Mouse (Mus musculus): ENCODE results near the gene Ephb4. TPM values are rescaled to one million over a fixed set of nuclear protein-coding genes. Genes with fewer than 3 reads are reported as not detected.

The Ephb4 gene
- polyA plus RNA-seq, 1 experiment, result 10.4 TPM

DNA sequence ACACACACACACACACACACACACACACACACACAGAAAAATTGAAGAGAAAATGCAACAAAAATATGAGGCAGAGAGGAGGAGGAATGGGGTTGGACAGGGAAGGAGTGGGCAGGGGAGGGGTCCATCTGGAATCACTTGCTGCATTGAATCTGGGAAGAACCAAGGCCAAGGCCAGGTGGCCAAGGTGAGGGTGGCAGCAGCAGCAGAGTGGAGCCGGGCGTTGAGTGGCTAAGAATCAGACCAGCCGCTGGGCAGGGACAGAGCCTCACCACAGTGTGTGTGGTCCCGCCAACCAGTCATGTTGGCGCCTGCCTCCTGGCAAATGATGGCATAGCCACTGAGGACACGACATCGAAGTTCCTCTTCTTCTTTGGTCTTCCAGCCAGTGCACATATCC lies 33.5 kb downstream of the Ephb4 start:
- Histone ChIP-seq H3K4me3 (ENCODE audit: control insufficient read depth, insufficient read depth, low read length) (no peak overlapping the region), H3K4me1 (replicated peaks; ENCODE audit: control insufficient read depth, insufficient read depth, low read length) (no peaks in the 10 kb centered on the region), H3K27me3 (ENCODE audit: control insufficient read depth, insufficient read depth, low read length) (no peaks in the 10 kb centered on the region), H3K27ac (ENCODE audit: control insufficient read depth, insufficient read depth, low read length) (no peak overlapping the region), H3K36me3 (ENCODE audit: control insufficient read depth, insufficient read depth, low read length) (no peaks in the 10 kb centered on the region)
- DNase-seq, result no peak
- TF ChIP-seq CTCF (IDR thresholded peaks at IDR 0.05; ENCODE audit: borderline replicate concordance, control insufficient read depth, extremely low read depth, insufficient read depth, low read length, poor library complexity) (no peak), POLR2A (IDR thresholded peaks at IDR 0.05; ENCODE audit: control insufficient read depth, extremely low read depth, insufficient read depth, low read length, poor library complexity) (no peak)
- 81% methylated on average over 7 of the region's 7 CpGs for WGBS

DNA sequence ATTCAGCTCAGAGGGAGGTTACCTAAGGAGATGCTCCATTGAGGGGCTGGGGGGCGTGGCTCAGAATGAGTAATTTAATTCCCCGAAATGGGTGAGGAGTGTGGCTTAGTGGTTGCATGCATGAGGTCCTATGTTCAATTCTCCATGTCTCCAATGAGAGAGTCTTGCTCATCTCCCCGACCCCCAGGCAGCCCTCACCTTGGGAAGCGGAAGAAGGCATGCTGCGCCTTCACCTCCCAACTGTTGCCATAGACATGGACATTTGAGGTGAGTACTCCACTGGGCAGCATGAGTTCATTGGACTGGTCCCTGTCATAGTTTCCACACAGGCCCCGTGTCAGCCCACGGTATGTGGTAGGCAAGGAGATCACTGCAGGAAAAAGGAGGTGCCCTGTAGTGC lies 36.8 kb downstream of the Ephb4 start:
- 88% methylated on average over 7 of the region's 7 CpGs for WGBS
- H3K27ac ChIP-seq (ENCODE audit: control insufficient read depth, insufficient read depth, low read length), result no peak overlapping the region
- TF ChIP-seq CTCF (IDR thresholded peaks at IDR 0.05; ENCODE audit: borderline replicate concordance, control insufficient read depth, extremely low read depth, insufficient read depth, low read length, poor library complexity), result no peak
- TF ChIP-seq POLR2A (IDR thresholded peaks at IDR 0.05; ENCODE audit: control insufficient read depth, extremely low read depth, insufficient read depth, low read length, poor library complexity), result no peak
- no peaks in the 10 kb centered on the region for H3K27me3 ChIP-seq (ENCODE audit: control insufficient read depth, insufficient read depth, low read length)
- no peaks in the 10 kb centered on the region for H3K36me3 ChIP-seq (ENCODE audit: control insufficient read depth, insufficient read depth, low read length)
- no peak for DNase-seq
- H3K4me1 ChIP-seq (replicated peaks; ENCODE audit: control insufficient read depth, insufficient read depth, low read length), result no peaks in the 10 kb centered on the region
- H3K4me3 ChIP-seq (ENCODE audit: control insufficient read depth, insufficient read depth, low read length), result no peak overlapping the region

DNA sequence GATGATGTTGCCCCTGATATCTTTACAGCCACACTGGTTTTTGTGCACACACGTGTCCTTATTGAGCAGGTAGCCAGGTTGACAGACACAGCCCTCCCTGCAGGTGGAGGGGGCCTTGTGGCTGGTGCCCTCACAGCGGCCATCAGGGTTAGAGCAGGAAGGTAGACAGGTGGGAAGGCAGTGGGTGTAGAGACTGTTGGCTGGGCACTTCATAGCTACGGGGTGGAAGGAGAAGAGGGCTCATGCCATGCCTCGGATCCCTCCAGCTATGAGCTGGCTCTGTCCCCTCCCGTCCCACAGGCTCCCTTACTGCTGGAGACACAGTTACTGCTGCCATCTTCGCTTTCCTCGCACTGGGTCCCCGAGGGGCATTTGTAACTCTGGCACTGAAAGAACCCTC lies 41.7 kb downstream of the Ephb4 start:
- no peaks in the 10 kb centered on the region for H3K27me3 ChIP-seq (ENCODE audit: control insufficient read depth, insufficient read depth, low read length)
- H3K36me3 ChIP-seq (ENCODE audit: control insufficient read depth, insufficient read depth, low read length), result no peaks in the 10 kb centered on the region
- no peak for TF ChIP-seq POLR2A (IDR thresholded peaks at IDR 0.05; ENCODE audit: control insufficient read depth, extremely low read depth, insufficient read depth, low read length, poor library complexity)
- TF ChIP-seq CTCF (IDR thresholded peaks at IDR 0.05; ENCODE audit: borderline replicate concordance, control insufficient read depth, extremely low read depth, insufficient read depth, low read length, poor library complexity), result no peak
- 90% methylated on average over 8 of the region's 8 CpGs for WGBS
- DNase-seq, result no peak
- no peak overlapping the region for H3K4me3 ChIP-seq (ENCODE audit: control insufficient read depth, insufficient read depth, low read length)
- no peak overlapping the region for H3K27ac ChIP-seq (ENCODE audit: control insufficient read depth, insufficient read depth, low read length)
- H3K4me1 ChIP-seq (replicated peaks; ENCODE audit: control insufficient read depth, insufficient read depth, low read length), result no peaks in the 10 kb centered on the region

DNA sequence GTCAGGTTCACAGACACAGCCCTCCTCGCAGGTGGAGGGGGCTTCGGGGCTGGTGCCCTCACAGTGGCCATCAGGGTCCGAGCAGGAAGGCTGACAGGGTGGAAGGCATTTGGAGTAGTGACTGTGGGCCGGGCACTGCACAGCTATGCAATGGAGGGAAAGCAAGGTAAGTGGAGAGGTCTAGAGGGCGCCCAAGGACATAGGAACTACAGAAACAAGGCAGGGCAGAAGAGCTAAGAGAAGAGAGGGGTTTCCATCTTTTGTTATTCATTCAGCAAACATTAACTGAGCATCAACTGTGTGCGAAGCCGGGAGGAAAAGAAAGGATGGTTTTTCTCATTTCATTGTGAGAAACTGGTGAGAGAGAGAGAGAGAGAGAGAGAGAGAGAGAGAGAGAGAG lies 44.5 kb downstream of the Ephb4 start:
- no peaks in the 10 kb centered on the region for H3K36me3 ChIP-seq (ENCODE audit: control insufficient read depth, insufficient read depth, low read length)
- WGBS, result 68% methylated on average over 7 of the region's 7 CpGs
- no peak for TF ChIP-seq POLR2A (IDR thresholded peaks at IDR 0.05; ENCODE audit: control insufficient read depth, extremely low read depth, insufficient read depth, low read length, poor library complexity)
- no peak for TF ChIP-seq CTCF (IDR thresholded peaks at IDR 0.05; ENCODE audit: borderline replicate concordance, control insufficient read depth, extremely low read depth, insufficient read depth, low read length, poor library complexity)
- no peaks in the 10 kb centered on the region for H3K4me1 ChIP-seq (replicated peaks; ENCODE audit: control insufficient read depth, insufficient read depth, low read length)
- no peaks in the 10 kb centered on the region for H3K27me3 ChIP-seq (ENCODE audit: control insufficient read depth, insufficient read depth, low read length)
- no peak overlapping the region for H3K27ac ChIP-seq (ENCODE audit: control insufficient read depth, insufficient read depth, low read length)
- DNase-seq, result no peak
- no peak overlapping the region for H3K4me3 ChIP-seq (ENCODE audit: control insufficient read depth, insufficient read depth, low read length)

DNA sequence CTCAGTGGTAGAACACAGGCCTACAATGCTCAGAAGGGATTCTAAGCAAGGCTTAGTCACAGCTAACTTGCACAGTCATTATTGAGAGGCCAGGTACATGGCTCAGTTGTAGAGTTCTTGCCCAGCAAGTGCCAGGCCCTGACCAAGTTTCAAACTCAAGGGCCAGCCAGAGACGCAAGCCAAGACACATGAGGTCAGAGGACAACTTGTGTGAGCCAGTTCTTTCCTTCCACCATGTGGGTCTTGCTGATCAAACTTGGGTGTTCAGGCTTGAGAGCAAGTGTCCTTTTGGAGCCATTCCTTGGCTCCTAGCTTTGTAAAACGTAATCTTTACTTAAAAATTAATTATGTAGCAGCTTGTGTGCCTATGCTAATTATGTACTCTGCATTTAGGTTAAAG lies 54.2 kb downstream of the Ephb4 start:
- Histone ChIP-seq H3K4me1 (replicated peaks; ENCODE audit: control insufficient read depth, insufficient read depth, low read length) (no peaks in the 10 kb centered on the region), H3K27me3 (ENCODE audit: control insufficient read depth, insufficient read depth, low read length) (no peaks in the 10 kb centered on the region), H3K36me3 (ENCODE audit: control insufficient read depth, insufficient read depth, low read length) (no peaks in the 10 kb centered on the region), H3K27ac (ENCODE audit: control insufficient read depth, insufficient read depth, low read length) (no peak overlapping the region), H3K4me3 (ENCODE audit: control insufficient read depth, insufficient read depth, low read length) (no peak overlapping the region)
- WGBS, result 94% methylated on average over 2 of the region's 2 CpGs
- no peak for TF ChIP-seq POLR2A (IDR thresholded peaks at IDR 0.05; ENCODE audit: control insufficient read depth, extremely low read depth, insufficient read depth, low read length, poor library complexity)
- no peak for TF ChIP-seq CTCF (IDR thresholded peaks at IDR 0.05; ENCODE audit: borderline replicate concordance, control insufficient read depth, extremely low read depth, insufficient read depth, low read length, poor library complexity)
- DNase-seq, result no peak

DNA sequence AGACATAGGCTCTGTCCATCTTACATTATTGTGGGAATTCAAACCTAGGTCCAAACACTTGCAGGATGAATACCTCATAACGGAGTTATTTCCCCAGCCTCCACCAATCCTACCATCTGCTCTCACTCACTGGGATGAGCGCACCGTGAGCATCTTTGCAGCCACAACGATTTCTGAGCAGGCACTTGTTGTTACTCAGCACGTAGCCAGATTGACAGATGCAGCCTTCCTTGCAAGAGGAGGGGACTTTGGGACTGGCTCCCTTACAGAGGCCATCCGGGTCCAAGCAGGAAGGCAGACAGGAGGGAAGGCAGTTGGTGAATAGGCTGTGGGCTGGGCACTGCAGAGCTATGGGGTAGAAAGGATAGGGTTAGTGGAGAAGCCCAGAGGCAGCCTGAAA lies 59.5 kb downstream of the Ephb4 start:
- Histone ChIP-seq H3K4me1 (replicated peaks; ENCODE audit: control insufficient read depth, insufficient read depth, low read length) (no peaks in the 10 kb centered on the region), H3K36me3 (ENCODE audit: control insufficient read depth, insufficient read depth, low read length) (no peaks in the 10 kb centered on the region), H3K27me3 (ENCODE audit: control insufficient read depth, insufficient read depth, low read length) (no peaks in the 10 kb centered on the region), H3K27ac (ENCODE audit: control insufficient read depth, insufficient read depth, low read length) (no peak overlapping the region), H3K4me3 (ENCODE audit: control insufficient read depth, insufficient read depth, low read length) (no peak overlapping the region)
- TF ChIP-seq CTCF (IDR thresholded peaks at IDR 0.05; ENCODE audit: borderline replicate concordance, control insufficient read depth, extremely low read depth, insufficient read depth, low read length, poor library complexity) (no peak), POLR2A (IDR thresholded peaks at IDR 0.05; ENCODE audit: control insufficient read depth, extremely low read depth, insufficient read depth, low read length, poor library complexity) (no peak)
- DNase-seq, result no peak
- 90% methylated on average over 6 of the region's 6 CpGs for WGBS

DNA sequence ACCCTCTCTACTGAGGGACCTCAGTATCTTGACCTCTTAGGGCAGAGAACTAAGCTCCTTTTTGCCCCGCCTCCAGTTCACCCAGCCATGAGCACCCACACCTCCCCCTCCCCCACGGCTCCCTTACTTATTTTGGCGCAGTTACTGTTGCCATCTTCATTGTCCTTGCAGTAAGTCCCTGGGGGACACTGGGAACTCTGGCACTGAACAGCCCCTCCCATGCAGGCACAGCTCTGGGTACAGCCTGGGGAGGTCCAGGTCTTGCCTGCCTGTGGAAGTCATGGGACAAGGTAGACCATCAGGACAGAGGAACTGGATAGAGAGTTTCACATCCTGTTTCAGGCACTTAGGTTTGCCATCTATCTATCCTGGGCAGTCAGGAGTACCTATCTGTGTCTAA lies 60.2 kb downstream of the Ephb4 start:
- H3K4me3 ChIP-seq (ENCODE audit: control insufficient read depth, insufficient read depth, low read length), result no peak overlapping the region
- TF ChIP-seq POLR2A (IDR thresholded peaks at IDR 0.05; ENCODE audit: control insufficient read depth, extremely low read depth, insufficient read depth, low read length, poor library complexity), result no peak
- H3K4me1 ChIP-seq (replicated peaks; ENCODE audit: control insufficient read depth, insufficient read depth, low read length), result no peaks in the 10 kb centered on the region
- no peaks in the 10 kb centered on the region for H3K36me3 ChIP-seq (ENCODE audit: control insufficient read depth, insufficient read depth, low read length)
- DNase-seq, result no peak
- 97% methylated on average over 3 of the region's 3 CpGs for WGBS
- no peak overlapping the region for H3K27ac ChIP-seq (ENCODE audit: control insufficient read depth, insufficient read depth, low read length)
- H3K27me3 ChIP-seq (ENCODE audit: control insufficient read depth, insufficient read depth, low read length), result no peaks in the 10 kb centered on the region

Measured in thymus, adult 2 months (tissue).